Mouse (Mus musculus) embryonic stem cell, embryonic (primary cell): ENCODE measurements at regions not wholly inside any gene's neighbourhood (a gene's known extent, or its start where the extent isn't known, plus 50 kb on each side); places are given as distances from the start of the nearest gene placed in this dataset.

ENCODE experiments used
- CTCF ChIA-PET, 4 experiments: fragments of 300-600 bp in 2 of 4; fragments of 350-600 bp in 2 of 4; sonication (Branson Sonifier 250); formaldehyde crosslinking; loops; one replicate each; lab custom pipeline; 2022; ENCODE audit warnings: inconsistent platforms in 2 of 4; lab: Charles Lee
- POLR2A ChIA-PET, 4 experiments: fragments of 300-600 bp in 2 of 4; fragments of 350-600 bp in 2 of 4; sonication (Branson Sonifier 250); formaldehyde crosslinking; loops; one replicate each; lab custom pipeline; 2022; ENCODE audit warnings: antibody characterized with exemption in 4 of 4, inconsistent platforms in 1 of 4; lab: Charles Lee

GRCm38 (mm10) chr10:42131798-42132197 lies 113.6 kb upstream of the Armc2 start:
- ChIA-PET POLR2A (interaction anchor here in 3 of 4 experiments (0.5 to 3.2 kb wide), 14 partner anchors 10 to 403 kb away, joined by 3 to 12 read pairs (median 3); partner anchors contain the start of gene Snx3 (in 1 of the 3)), CTCF (interaction anchor here in 3 of 4 experiments (0.6 to 2.1 kb wide), 5 partner anchors 25 to 160 kb away, joined by 3 to 8 read pairs (median 3); no protein-coding TSS in a partner anchor)

GRCm38 (mm10) chr10:42131298-42131697 lies 113.1 kb upstream of the Armc2 start:
- POLR2A ChIA-PET = interaction anchor here in 3 of 4 experiments (0.7 to 3.2 kb wide), 10 partner anchors 10 to 371 kb away, joined by 3 to 12 read pairs (median 4); partner anchors contain the start of gene Snx3 (in 1 of the 3)
- CTCF ChIA-PET = interaction anchor here in 3 of 4 experiments (0.8 to 2.1 kb wide), 4 partner anchors 160 to 560 kb away, joined by 3 to 8 read pairs (median 4); no protein-coding TSS in a partner anchor

GRCm38 (mm10) chr10:42127865-42128419 lies 109.7 kb upstream of the Armc2 start:
- POLR2A ChIA-PET = interaction anchor here in 2 of 4 experiments (1.1 to 2.2 kb wide), 3 partner anchors 9 to 148 kb away, joined by 3 to 8 read pairs (median 4); no protein-coding TSS in a partner anchor
- CTCF ChIA-PET = no interaction called here

GRCm38 (mm10) chr10:42126816-42127215 lies 108.6 kb upstream of the Armc2 start:
- POLR2A ChIA-PET = interaction anchor here in 2 of 4 experiments (0.7 to 2.2 kb wide), 3 partner anchors 20 to 194 kb away, joined by 3 to 8 read pairs (median 4); no protein-coding TSS in a partner anchor
- CTCF ChIA-PET = interaction anchor here in 1 of 4 experiments (0.7 kb wide), 2 partner anchors 30 to 1272 kb away, joined by 4 to 14 read pairs; no protein-coding TSS in a partner anchor

GRCm38 (mm10) chr10:42122768-42123635 lies 104.8 kb upstream of the Armc2 start:
- CTCF ChIA-PET = no interaction called here
- POLR2A ChIA-PET = interaction anchor here in 2 of 4 experiments (0.9 to 2.2 kb wide), 3 partner anchors 9 to 18 kb away, joined by 3 to 8 read pairs (median 4); no protein-coding TSS in a partner anchor

- CTCF ChIA-PET = interaction anchor here in 1 of 4 experiments (0.6 kb wide), 1 partner anchor 12 kb away, joined by 3 read pairs; no protein-coding TSS in a partner anchor
- POLR2A ChIA-PET = interaction anchor here in 2 of 4 experiments (0.9 to 2.6 kb wide), 6 partner anchors 12 to 17 kb away, joined by 3 to 12 read pairs (median 6); no protein-coding TSS in a partner anchor
Observed at GRCm38 (mm10) chr10:42121984-42122383, 103.7 kb upstream of the Armc2 start.

- ChIA-PET POLR2A (interaction anchor here in 2 of 4 experiments (0.7 to 1.2 kb wide), 3 partner anchors 9 to 47 kb away, joined by 3 read pairs; no protein-coding TSS in a partner anchor), CTCF (no interaction called here)
Observed at GRCm38 (mm10) chr10:42119326-42119725, 101.1 kb upstream of the Armc2 start.

- ChIA-PET POLR2A (interaction anchor here in 2 of 4 experiments (0.6 to 1.2 kb wide), 5 partner anchors 9 to 1832 kb away, joined by 3 to 4 read pairs (median 3); no protein-coding TSS in a partner anchor), CTCF (no interaction called here)
Observed at GRCm38 (mm10) chr10:42118361-42119188, 100.3 kb upstream of the Armc2 start.

- ChIA-PET POLR2A (interaction anchor here in 2 of 4 experiments (0.6 to 0.7 kb wide), 3 partner anchors 8 to 21 kb away, joined by 3 read pairs; no protein-coding TSS in a partner anchor), CTCF (interaction anchor here in 1 of 4 experiments (0.7 kb wide), 1 partner anchor 650 kb away, joined by 6 read pairs; no protein-coding TSS in a partner anchor)
Observed at GRCm38 (mm10) chr10:42117523-42117922, 99.3 kb upstream of the Armc2 start.

GRCm38 (mm10) chr10:42115920-42116298 lies 97.7 kb upstream of the Armc2 start:
- CTCF ChIA-PET = no interaction called here
- POLR2A ChIA-PET = interaction anchor here in 1 of 4 experiments (0.6 kb wide), 1 partner anchor 223 kb away, joined by 3 read pairs; no protein-coding TSS in a partner anchor

- POLR2A ChIA-PET = interaction anchor here in 1 of 4 experiments (0.5 to 0.6 kb wide), 2 partner anchors 223 to 262 kb away, joined by 3 to 8 read pairs; no protein-coding TSS in a partner anchor
Observed at GRCm38 (mm10) chr10:42115224-42115919, 97.1 kb upstream of the Armc2 start.

GRCm38 (mm10) chr10:42110704-42111103 lies 92.5 kb upstream of the Armc2 start:
- ChIA-PET CTCF (no interaction called here), POLR2A (interaction anchor here in 2 of 4 experiments (1.2 to 2.9 kb wide), 3 partner anchors 11 to 113 kb away, joined by 4 to 12 read pairs (median 4); no protein-coding TSS in a partner anchor)

More at GRCm38 (mm10) chr10:42115224-42115919, 97.1 kb upstream of the Armc2 start:
- CTCF ChIA-PET = no interaction called here

GRCm38 (mm10) chr10:42108294-42109014 lies 90.2 kb upstream of the Armc2 start:
- CTCF ChIA-PET = interaction anchor here in 2 of 4 experiments (0.7 to 1.0 kb wide), 2 partner anchors 81 to 428 kb away, joined by 3 read pairs; no protein-coding TSS in a partner anchor

GRCm38 (mm10) chr10:42107437-42108293 lies 89.4 kb upstream of the Armc2 start:
- ChIA-PET CTCF (interaction anchor here in 2 of 4 experiments (0.6 to 1.0 kb wide), 3 partner anchors 80 to 188 kb away, joined by 3 to 4 read pairs (median 3); partner anchors contain the start of gene Armc2 (in 1 of the 2)), POLR2A (interaction anchor here in 3 of 4 experiments (0.5 to 5.6 kb wide), 27 partner anchors 13 to 842 kb away, joined by 3 to 25 read pairs (median 4); no protein-coding TSS in a partner anchor)

More at GRCm38 (mm10) chr10:42108294-42109014, 90.2 kb upstream of the Armc2 start:
- POLR2A ChIA-PET = interaction anchor here in 2 of 4 experiments (0.5 to 5.6 kb wide), 32 partner anchors 9 to 842 kb away, joined by 3 to 25 read pairs (median 4); no protein-coding TSS in a partner anchor

- CTCF ChIA-PET = interaction anchor here in 3 of 4 experiments (0.6 to 1.0 kb wide), 4 partner anchors 14 to 1137 kb away, joined by 3 to 12 read pairs (median 4); no protein-coding TSS in a partner anchor
- POLR2A ChIA-PET = interaction anchor here in 3 of 4 experiments (0.6 to 5.6 kb wide), 30 partner anchors 12 to 360 kb away, joined by 3 to 25 read pairs (median 4); no protein-coding TSS in a partner anchor
Observed at GRCm38 (mm10) chr10:42106611-42107010, 88.4 kb upstream of the Armc2 start.
